Mouse (Mus musculus) layer of hippocampus, adult 9-11 months (tissue): ENCODE measurements at regions not wholly inside any gene's neighbourhood (a gene's known extent, or its start where the extent isn't known, plus 50 kb on each side); places are given as distances from the start of the nearest gene placed in this dataset.

ENCODE experiments used
- DNase-seq: peaks from one replicate; pipeline ENCODE4 v3.0.0; 2022

- no peak for DNase-seq
Measured at GRCm38 (mm10) chr8:9042835-9043792, 352.8 kb upstream of the Arglu1 start.

DNA sequence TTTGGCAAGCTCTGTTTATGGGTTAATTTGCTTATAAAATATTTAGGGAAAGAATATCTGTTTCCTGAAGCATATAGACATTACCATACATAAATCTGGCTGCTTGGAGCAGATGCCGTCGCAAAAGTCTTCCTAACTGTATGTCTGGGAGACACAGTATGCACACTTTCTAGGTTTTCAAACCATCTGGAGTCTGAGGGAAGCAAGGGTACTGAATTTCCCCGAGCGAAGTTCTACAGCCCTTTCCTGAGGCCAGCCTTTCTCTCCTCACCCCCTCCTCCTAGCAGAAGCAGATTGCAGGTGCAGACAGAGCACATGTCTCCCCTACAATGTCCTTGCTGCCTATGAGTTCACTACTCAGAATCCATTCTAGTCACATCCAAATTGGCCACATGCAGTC lies 338.8 kb upstream of the Arglu1 start:
- DNase-seq, result peak; percentile 8

DNA sequence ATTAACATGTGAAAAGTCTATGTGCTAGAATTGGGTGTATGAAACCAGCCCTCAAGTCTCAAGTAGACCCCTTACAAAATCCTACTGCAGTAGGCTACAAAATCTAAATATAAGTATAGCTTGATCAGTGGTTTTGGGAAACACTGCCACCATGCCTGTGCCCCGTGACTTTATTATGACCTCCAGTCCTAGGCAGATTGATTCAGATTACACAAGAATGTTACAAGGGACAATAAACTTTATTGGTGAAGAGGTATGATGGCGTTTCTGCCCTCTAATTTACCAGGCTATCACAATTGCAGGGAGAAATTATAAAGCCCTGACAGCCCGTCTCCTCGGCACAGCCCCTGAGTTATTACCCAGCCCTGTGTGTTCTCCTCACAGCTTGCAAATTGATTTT lies 337.4 kb upstream of the Arglu1 start:
- no peak for DNase-seq

DNA sequence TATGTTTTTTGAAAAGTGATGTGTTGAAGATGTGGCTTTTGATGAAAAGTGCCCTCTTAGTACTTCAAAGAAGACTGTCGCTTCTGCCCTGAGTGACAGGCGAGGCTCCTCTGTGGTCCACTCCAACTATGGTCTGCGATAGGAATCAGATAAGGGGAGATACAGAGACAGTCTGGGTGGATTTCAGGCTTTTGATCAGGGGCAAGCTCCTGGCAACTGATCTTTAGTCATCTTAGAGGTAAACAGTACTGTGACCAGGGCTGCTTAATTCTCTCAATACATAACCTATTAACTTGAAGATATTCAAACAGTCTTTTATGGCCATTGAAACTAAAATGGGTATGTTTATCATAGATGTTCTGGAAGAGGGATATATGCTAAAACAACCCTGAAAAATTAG lies 335.6 kb upstream of the Arglu1 start:
- DNase-seq, result no peak

DNA sequence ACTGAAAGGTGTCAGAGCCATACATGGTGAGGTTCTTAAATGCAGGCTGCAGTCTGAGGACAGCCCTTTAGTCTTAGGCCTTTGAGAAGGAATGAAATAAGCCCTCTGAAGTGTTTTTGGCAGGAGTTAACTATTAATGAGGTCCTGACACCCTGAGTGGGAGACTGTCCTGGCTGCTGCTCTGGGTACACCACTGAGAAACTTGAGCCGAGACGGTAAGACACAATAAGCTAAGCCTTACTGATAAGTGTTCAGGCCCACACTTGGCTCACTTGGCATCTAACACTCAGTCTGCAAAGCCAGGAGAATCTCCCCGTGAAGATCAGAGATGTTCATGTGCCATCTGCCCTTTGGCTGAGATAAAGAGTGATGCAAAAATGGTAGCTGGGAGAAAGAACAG lies 335.1 kb upstream of the Arglu1 start:
- no peak for DNase-seq

GRCm38 (mm10) chr8:9020744-9021143 lies 330.4 kb upstream of the Arglu1 start:
- DNase-seq, result no peak

GRCm38 (mm10) chr8:9020180-9020579 lies 329.9 kb upstream of the Arglu1 start:
- DNase-seq, result no peak

- no peak for DNase-seq
Measured at GRCm38 (mm10) chr8:9011785-9012510, 321.6 kb upstream of the Arglu1 start.

GRCm38 (mm10) chr8:9008006-9008780 lies 317.9 kb upstream of the Arglu1 start:
- DNase-seq, result no peak

- DNase-seq, result no peak
Measured at GRCm38 (mm10) chr8:8999914-9000313, 309.6 kb upstream of the Arglu1 start.

DNA sequence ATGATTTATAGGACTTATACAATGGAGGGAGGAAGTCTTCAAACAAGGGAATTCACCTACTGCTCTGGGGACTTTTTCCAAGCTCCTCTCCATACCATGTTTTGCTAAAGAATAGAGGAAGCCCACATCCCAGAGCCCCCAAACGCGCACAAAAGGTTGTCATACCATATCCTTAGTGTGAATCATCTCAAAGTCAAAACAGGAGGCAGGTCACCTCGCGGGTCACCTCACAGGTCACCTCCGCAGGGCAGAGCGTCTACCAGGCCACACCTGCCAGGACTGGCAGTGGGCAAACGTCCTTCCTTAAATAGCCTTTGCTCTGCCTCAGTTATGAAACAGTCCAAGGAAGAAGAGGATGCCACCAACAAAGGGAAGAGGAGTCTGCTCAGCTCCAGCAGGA lies 307.3 kb upstream of the Arglu1 start:
- DNase-seq, result no peak

DNA sequence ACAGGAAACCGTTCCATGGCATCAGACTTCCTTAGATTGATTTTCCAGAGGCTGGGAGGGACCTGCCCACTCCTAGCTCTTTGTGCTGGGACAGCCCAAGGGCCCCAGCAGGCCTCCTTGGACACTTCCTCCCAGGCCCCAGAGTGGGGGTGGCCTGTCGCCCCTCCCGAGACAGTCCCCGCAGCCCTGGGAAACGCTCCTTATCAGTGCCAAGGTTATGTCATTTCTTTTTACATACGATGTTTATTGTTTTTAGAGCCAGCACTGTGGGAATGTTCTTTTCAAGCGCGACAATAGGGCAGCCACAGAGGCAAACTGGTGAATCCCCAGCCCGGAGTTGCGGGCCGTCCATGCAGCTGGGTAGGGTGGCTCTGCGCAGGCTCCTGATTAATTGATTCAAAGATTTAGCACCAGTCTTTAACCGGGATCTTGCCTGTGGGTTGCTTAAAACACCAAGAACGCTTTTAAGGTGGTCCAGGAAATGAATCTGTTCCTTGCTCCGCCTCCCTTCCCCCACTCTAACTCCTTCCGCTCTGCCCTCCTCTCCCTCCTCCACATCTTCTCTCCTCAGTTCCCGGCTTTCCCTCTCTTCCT lies 304.4 kb upstream of the Arglu1 start:
- DNase-seq, result no peak

- DNase-seq, result peak; percentile 51
Measured at GRCm38 (mm10) chr8:8994008-8994407, 303.7 kb upstream of the Arglu1 start.

- DNase-seq, result peak; percentile 68
Measured at GRCm38 (mm10) chr8:8992461-8993032, 302.2 kb upstream of the Arglu1 start.

GRCm38 (mm10) chr8:8991026-8991425 lies 300.7 kb upstream of the Arglu1 start:
- no peak for DNase-seq

DNA sequence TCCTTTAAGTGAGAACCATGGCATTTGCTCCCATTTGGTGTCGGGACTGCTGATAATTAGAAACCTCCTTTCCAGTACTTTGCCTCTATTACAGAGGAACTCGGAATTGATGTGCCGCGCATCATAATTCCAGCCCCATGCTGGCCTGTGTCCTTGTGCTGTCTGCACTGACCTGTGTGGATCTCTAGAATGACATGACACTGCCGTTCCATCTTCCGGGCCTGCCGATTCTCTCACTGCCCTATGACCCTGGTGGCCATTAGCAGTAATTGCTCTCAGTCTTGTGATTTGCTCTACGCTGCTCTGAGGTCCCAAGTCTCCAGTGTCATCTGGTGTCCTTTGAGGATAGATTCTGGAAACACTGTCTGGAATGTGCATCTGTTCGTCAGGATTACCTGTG lies 295.7 kb upstream of the Arglu1 start:
- no peak for DNase-seq

- no peak for DNase-seq
Measured at GRCm38 (mm10) chr8:8985395-8985794, 295.1 kb upstream of the Arglu1 start.

- no peak for DNase-seq
Measured at GRCm38 (mm10) chr8:8984829-8985251, 294.5 kb upstream of the Arglu1 start.

GRCm38 (mm10) chr8:8984159-8984828 lies 294.0 kb upstream of the Arglu1 start:
- no peak for DNase-seq

DNA sequence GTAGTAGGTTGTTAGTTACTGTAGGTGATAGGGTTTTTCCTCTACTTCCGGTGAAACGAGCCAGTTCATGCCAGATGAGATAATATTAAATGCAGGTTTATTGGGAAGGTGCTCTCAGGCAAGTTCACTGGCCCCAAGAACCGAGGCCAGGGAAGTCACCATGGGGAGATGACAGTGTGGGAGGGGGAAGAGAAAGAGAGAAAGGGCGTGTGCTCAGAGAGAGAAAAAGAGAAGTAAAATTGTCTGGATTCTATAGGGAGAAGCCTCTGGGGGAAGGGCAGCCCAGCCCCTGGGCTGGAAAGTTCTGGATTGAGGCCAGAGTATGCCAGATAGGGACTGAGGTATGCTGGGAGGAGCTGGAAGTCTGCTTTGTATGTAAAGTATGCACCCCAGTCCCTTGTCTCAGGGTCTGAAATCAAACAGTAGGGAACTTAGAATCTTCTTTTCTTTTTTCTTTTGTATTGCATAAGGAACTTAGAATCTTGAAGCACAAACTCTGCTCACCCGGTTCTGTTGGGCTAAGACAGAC lies 292.9 kb upstream of the Arglu1 start:
- DNase-seq, result no peak

GRCm38 (mm10) chr8:8978969-8979368 lies 288.6 kb upstream of the Arglu1 start:
- no peak for DNase-seq

GRCm38 (mm10) chr8:8973769-8974168 lies 283.4 kb upstream of the Arglu1 start:
- DNase-seq, result no peak
